Mouse (Mus musculus) 3134 (cell line): ENCODE results near the gene Enox1.
"Not testable (repeated sequence)": the region's sequence is repeated elsewhere in the genome, so short reads cannot be mapped to it uniquely, and the experiment has no call there.

Experiments used
- DNase-seq: peaks from one replicate; pipeline ENCODE4 v3.0.0-alpha.2; 2011; ENCODE audit warnings: low spot score; ENCODE audit not compliant: insufficient read length; ENCODE audit errors: extremely low read depth

Enox1 gene

GRCm38 (mm10) chr14:77504458-77505135, 348.0 kb downstream of the Enox1 start:
- no peak for DNase-seq

GRCm38 (mm10) chr14:77506341-77506740, 349.8 kb downstream of the Enox1 start:
- no peak for DNase-seq

- DNase-seq: no peak
Observed at GRCm38 (mm10) chr14:77508036-77508435, 351.5 kb downstream of the Enox1 start.

GRCm38 (mm10) chr14:77509042-77509441, 352.5 kb downstream of the Enox1 start:
- DNase-seq: no peak

GRCm38 (mm10) chr14:77509924-77510323, 353.4 kb downstream of the Enox1 start:
- no peak for DNase-seq

- no peak for DNase-seq
Observed at GRCm38 (mm10) chr14:77511137-77511870, 354.7 kb downstream of the Enox1 start.

- no peak for DNase-seq
Observed at GRCm38 (mm10) chr14:77518017-77518416, 361.5 kb downstream of the Enox1 start.

- no peak for DNase-seq
Observed at GRCm38 (mm10) chr14:77518941-77519695, 362.6 kb downstream of the Enox1 start.

- DNase-seq: no peak
Observed at GRCm38 (mm10) chr14:77519701-77520100, 363.1 kb downstream of the Enox1 start.

GRCm38 (mm10) chr14:77524303-77524702, 367.7 kb downstream of the Enox1 start:
- no peak for DNase-seq

- DNase-seq: no peak
Observed at GRCm38 (mm10) chr14:77526262-77526661, 369.7 kb downstream of the Enox1 start.

GRCm38 (mm10) chr14:77529201-77529600, 372.6 kb downstream of the Enox1 start:
- DNase-seq: no peak

- no peak for DNase-seq
Observed at GRCm38 (mm10) chr14:77529621-77530020, 373.1 kb downstream of the Enox1 start.

GRCm38 (mm10) chr14:77533638-77534037, 377.1 kb downstream of the Enox1 start:
- DNase-seq: no peak

- no peak for DNase-seq
Observed at GRCm38 (mm10) chr14:77534120-77534519, 377.6 kb downstream of the Enox1 start.

GRCm38 (mm10) chr14:77536592-77536991, 380.0 kb downstream of the Enox1 start:
- no peak for DNase-seq

- not testable (repeated sequence) for DNase-seq
Observed at GRCm38 (mm10) chr14:77539563-77539962, 383.0 kb downstream of the Enox1 start.

- no peak for DNase-seq
Observed at GRCm38 (mm10) chr14:77541925-77542324, 385.4 kb downstream of the Enox1 start.

- no peak for DNase-seq
Observed at GRCm38 (mm10) chr14:77546531-77547274, 390.1 kb downstream of the Enox1 start.

GRCm38 (mm10) chr14:77547351-77547750, 390.8 kb downstream of the Enox1 start:
- DNase-seq: no peak

GRCm38 (mm10) chr14:77548963-77549362, 392.4 kb downstream of the Enox1 start:
- no peak for DNase-seq
